Mouse (Mus musculus): ENCODE measurements around the gene Kdm4b.

GRCm38 (mm10) chr17:56382997-56383396 lies 57.1 kb downstream of the Kdm4b start:
- TF ChIP-seq CTCF (IDR thresholded peaks at IDR 0.05; ENCODE audit: low read depth, low read length) (no peak), POLR2A (IDR thresholded peaks at IDR 0.05; ENCODE audit: insufficient read depth, low read length) (no peak)

Measured in ES-Bruce4 (cell line).